Mouse (Mus musculus) right cerebral cortex, postnatal 4 days (tissue): ENCODE measurements at regions not wholly inside any gene's neighbourhood (a gene's known extent, or its start where the extent isn't known, plus 50 kb on each side); places are given as distances from the start of the nearest gene placed in this dataset.

Experiments
- DNase-seq: peaks from one replicate; pipeline ENCODE4 v3.0.0-alpha.2; 2022

- no peak for DNase-seq
Observed at GRCm38 (mm10) chr10:39216142-39216904, 52.7 kb upstream of the Ccn6 start.

GRCm38 (mm10) chr10:39214563-39214962, 51.0 kb upstream of the Ccn6 start:
- no peak for DNase-seq
